14 mouse cellular contexts compared by ENCODE assay signal in the genomic region with DNA sequence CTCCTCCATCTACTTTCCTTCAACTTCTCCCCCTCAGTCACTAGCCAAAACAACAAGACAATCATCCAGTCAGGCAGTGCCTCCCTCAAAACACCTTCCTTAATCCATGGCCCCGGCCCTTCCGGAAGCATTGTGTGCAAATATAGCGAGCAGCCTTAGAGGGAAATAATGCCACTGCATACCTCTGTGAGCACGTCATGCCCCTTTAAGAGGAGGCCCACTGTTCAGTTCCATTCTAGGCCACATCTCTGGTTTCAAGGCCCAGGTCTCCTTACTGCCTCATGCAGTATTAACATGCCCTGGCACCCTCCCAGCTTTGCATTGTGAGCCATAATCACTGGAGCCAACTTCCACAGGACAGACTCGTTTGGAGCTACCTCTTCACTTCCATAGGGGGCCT.
"Had no signal": no experiment of that assay in that cellular context is flagged by ENCODE, and none has a peak within 500 bp of the region (broad histone marks: within the 10 kb centered on the region; RNA-seq: fewer than 3 reads in every experiment).

No protein-coding gene starts in this region.

- H3K36me3 ChIP-seq: liver, embryonic 15.5 days; midbrain, embryonic 15.5 days; neural tube, embryonic 12.5 days; stomach, embryonic 15.5 days had no signal

- H3K27ac ChIP-seq: left cerebral cortex, adult 2 months; liver, embryonic 15.5 days; macrophage; midbrain, embryonic 15.5 days; neural tube, embryonic 12.5 days; stomach, embryonic 15.5 days had no signal

- H3K4me2 ChIP-seq: liver, embryonic 11.5 days; liver, embryonic 15.5 days; midbrain, embryonic 11.5 days; midbrain, embryonic 15.5 days; neural tube, embryonic 12.5 days; stomach, embryonic 15.5 days had no signal

- H3K9me3 ChIP-seq: liver, embryonic 15.5 days; midbrain, embryonic 15.5 days; neural tube, embryonic 12.5 days; stomach, embryonic 15.5 days had no signal

- H3K9ac ChIP-seq: liver, embryonic 15.5 days; midbrain, embryonic 15.5 days; neural tube, embryonic 12.5 days; stomach, embryonic 15.5 days had no signal

- H3K27me3 ChIP-seq: liver, embryonic 15.5 days; megakaryocyte, embryonic 14.5 days; midbrain, embryonic 15.5 days; neural tube, embryonic 12.5 days; stomach, embryonic 15.5 days had no signal

- DNase-seq: lung, adult 2 months; lung, postnatal 10 days; retina, postnatal 1 day; thymus, adult 2 months; thymus, postnatal 25 days had no signal

- H3K4me1 ChIP-seq: liver, embryonic 15.5 days; megakaryocyte, embryonic 14.5 days; neural tube, embryonic 12.5 days; stomach, embryonic 15.5 days had no signal

- ATAC-seq: midbrain, embryonic 15.5 days had no signal

- H3K4me3 ChIP-seq: left cerebral cortex, adult 2 months; liver, embryonic 15.5 days; megakaryocyte, embryonic 14.5 days; midbrain, embryonic 15.5 days; neural tube, embryonic 12.5 days; stomach, embryonic 15.5 days had no signal
